Mouse (Mus musculus): ENCODE measurements around the gene Fa2h. TPM values are rescaled to one million over a fixed set of nuclear protein-coding genes. Genes with fewer than 3 reads are reported as not detected.
A peak's percentile ranks its signal among the peaks of the same experiment; 100 is the strongest.

Fa2h gene
- polyA plus RNA-seq, 1 experiment from 2014 or later = 0.05 TPM

GRCm38 (mm10) chr8:111419171-111419570 lies 25.5 kb upstream of the Fa2h start:
- 67% methylated on average over 3 of the region's 3 CpGs for WGBS
- no peaks in the 10 kb centered on the region for H3K9me3 ChIP-seq (ENCODE audit: low read length)
- H3K4me1 ChIP-seq (ENCODE audit: insufficient read depth, low read depth, low read length) = no peaks in the 10 kb centered on the region
- no peak overlapping the region for H3K4me2 ChIP-seq (replicated peaks; ENCODE audit: low read depth, low read length)
- H3K36me3 ChIP-seq (ENCODE audit: insufficient read depth, low read length) = no peaks in the 10 kb centered on the region
- H3K27me3 ChIP-seq (replicated peaks; ENCODE audit: insufficient read depth, low read length) = no peaks in the 10 kb centered on the region
- TF ChIP-seq EP300 (IDR thresholded peaks at IDR 0.05) (no peak), CTCF (IDR thresholded peaks at IDR 0.05) (no peak)
- no peak for DNase-seq (ENCODE audit: low spot score)
- no peak for ATAC-seq
- H3K9ac ChIP-seq (replicated peaks; ENCODE audit: low read depth) = no peak overlapping the region
- H3K4me3 ChIP-seq (ENCODE audit: low read depth, low read length) = no peak overlapping the region
- H3K27ac ChIP-seq (ENCODE audit: low read length) = no peak overlapping the region

GRCm38 (mm10) chr8:111418601-111419000 lies 25.0 kb upstream of the Fa2h start:
- WGBS = 26% methylated on average over 9 of the region's 9 CpGs
- Histone ChIP-seq H3K27ac (ENCODE audit: low read length) (no peak overlapping the region), H3K4me1 (ENCODE audit: insufficient read depth, low read depth, low read length) (no peaks in the 10 kb centered on the region), H3K9me3 (ENCODE audit: low read length) (no peaks in the 10 kb centered on the region), H3K4me2 (replicated peaks; ENCODE audit: low read depth, low read length) (no peak overlapping the region), H3K36me3 (ENCODE audit: insufficient read depth, low read length) (no peaks in the 10 kb centered on the region), H3K27me3 (replicated peaks; ENCODE audit: insufficient read depth, low read length) (no peaks in the 10 kb centered on the region), H3K9ac (replicated peaks; ENCODE audit: low read depth) (no peak overlapping the region), H3K4me3 (ENCODE audit: low read depth, low read length) (no peak overlapping the region)
- ATAC-seq (no peak), DNase-seq (ENCODE audit: low spot score) (peak; percentile 43)
- TF ChIP-seq CTCF (IDR thresholded peaks at IDR 0.05) = peak; percentile 79
- TF ChIP-seq EP300 (IDR thresholded peaks at IDR 0.05) = no peak

- Histone ChIP-seq H3K4me2 (replicated peaks; ENCODE audit: low read depth, low read length) (no peak overlapping the region), H3K27me3 (replicated peaks; ENCODE audit: insufficient read depth, low read length) (no peaks in the 10 kb centered on the region), H3K36me3 (ENCODE audit: insufficient read depth, low read length) (no peaks in the 10 kb centered on the region), H3K27ac (ENCODE audit: low read length) (no peak overlapping the region), H3K9ac (replicated peaks; ENCODE audit: low read depth) (no peak overlapping the region), H3K9me3 (ENCODE audit: low read length) (no peaks in the 10 kb centered on the region), H3K4me1 (ENCODE audit: insufficient read depth, low read depth, low read length) (no peaks in the 10 kb centered on the region), H3K4me3 (ENCODE audit: low read depth, low read length) (no peak overlapping the region)
- no peak for DNase-seq (ENCODE audit: low spot score)
- ATAC-seq = no peak
- 69% methylated on average over 10 of the region's 10 CpGs for WGBS
- TF ChIP-seq CTCF (IDR thresholded peaks at IDR 0.05) (no peak), EP300 (IDR thresholded peaks at IDR 0.05) (no peak)
Observed at GRCm38 (mm10) chr8:111417222-111417621, 23.6 kb upstream of the Fa2h start.

GRCm38 (mm10) chr8:111403391-111403790 lies 9.8 kb upstream of the Fa2h start:
- peak; percentile 6 for DNase-seq (ENCODE audit: low spot score)
- Histone ChIP-seq H3K9ac (replicated peaks; ENCODE audit: low read depth) (no peak overlapping the region), H3K27me3 (replicated peaks; ENCODE audit: insufficient read depth, low read length) (no peaks in the 10 kb centered on the region; the same call in 1 of the 2 replicates), H3K4me3 (ENCODE audit: low read depth, low read length) (no peak overlapping the region), H3K36me3 (ENCODE audit: insufficient read depth, low read length) (no peaks in the 10 kb centered on the region), H3K4me1 (ENCODE audit: insufficient read depth, low read depth, low read length) (no peaks in the 10 kb centered on the region), H3K9me3 (ENCODE audit: low read length) (no peaks in the 10 kb centered on the region), H3K27ac (ENCODE audit: low read length) (no peak overlapping the region), H3K4me2 (replicated peaks; ENCODE audit: low read depth, low read length) (no peak overlapping the region)
- no peak for ATAC-seq
- peak; percentile 61 for TF ChIP-seq CTCF (IDR thresholded peaks at IDR 0.05)
- TF ChIP-seq EP300 (IDR thresholded peaks at IDR 0.05) = no peak
- 23% methylated on average over 4 of the region's 4 CpGs for WGBS

- Histone ChIP-seq H3K27ac (ENCODE audit: low read length) (no peak overlapping the region), H3K4me2 (replicated peaks; ENCODE audit: low read depth, low read length) (no peak overlapping the region)
Observed at GRCm38 (mm10) chr8:111391268-111391667, 2.4 kb downstream of the Fa2h start.

DNA sequence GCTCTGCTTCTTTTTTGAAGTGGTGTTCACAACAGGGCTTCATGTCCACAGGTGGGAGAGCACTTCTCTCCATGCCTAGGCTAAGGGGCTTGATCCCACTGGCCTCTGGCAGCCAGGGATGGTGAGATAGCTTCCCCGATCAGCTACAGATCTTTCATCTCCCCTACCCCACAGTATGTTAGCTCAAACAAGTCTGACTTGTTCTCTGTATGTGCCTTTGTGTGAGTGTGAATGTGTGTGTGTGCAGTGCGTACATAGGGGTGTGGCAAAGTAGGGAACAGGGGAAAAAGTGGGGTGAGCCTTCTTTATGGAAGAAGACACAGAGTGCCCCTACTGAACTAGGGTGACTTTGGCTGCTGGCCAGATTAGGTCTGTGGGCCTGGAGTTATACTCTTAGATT lies 2.8 kb downstream of the Fa2h start:
- DNase-seq (ENCODE audit: low spot score) (no peak), ATAC-seq (no peak)
- H3K4me2 ChIP-seq (replicated peaks; ENCODE audit: low read depth, low read length) = no peak overlapping the region
- no peak for TF ChIP-seq CTCF (IDR thresholded peaks at IDR 0.05)
- TF ChIP-seq EP300 (IDR thresholded peaks at IDR 0.05) = no peak
- no peak overlapping the region for H3K4me3 ChIP-seq (ENCODE audit: low read depth, low read length)
- H3K36me3 ChIP-seq (ENCODE audit: insufficient read depth, low read length) = no peaks in the 10 kb centered on the region
- H3K27ac ChIP-seq (ENCODE audit: low read length) = no peak overlapping the region
- 45% methylated on average over 2 of the region's 2 CpGs for WGBS
- no peaks in the 10 kb centered on the region for H3K9me3 ChIP-seq (ENCODE audit: low read length)
- H3K4me1 ChIP-seq (ENCODE audit: insufficient read depth, low read depth, low read length) = no peaks in the 10 kb centered on the region
- no peak overlapping the region for H3K9ac ChIP-seq (replicated peaks; ENCODE audit: low read depth)
- H3K27me3 ChIP-seq (replicated peaks; ENCODE audit: insufficient read depth, low read length) = peaks cover 7% of the 10 kb centered on the region; the same call in 1 of the 2 replicates

More at GRCm38 (mm10) chr8:111391268-111391667, 2.4 kb downstream of the Fa2h start:
- no peaks in the 10 kb centered on the region for H3K4me1 ChIP-seq (ENCODE audit: insufficient read depth, low read depth, low read length)
- TF ChIP-seq CTCF (IDR thresholded peaks at IDR 0.05) (no peak), EP300 (IDR thresholded peaks at IDR 0.05) (no peak)
- WGBS = 17% methylated on average over 3 of the region's 3 CpGs
- H3K36me3 ChIP-seq (ENCODE audit: insufficient read depth, low read length) = no peaks in the 10 kb centered on the region
- H3K9ac ChIP-seq (replicated peaks; ENCODE audit: low read depth) = no peak overlapping the region
- peaks cover 7% of the 10 kb centered on the region; the same call in 1 of the 2 replicates for H3K27me3 ChIP-seq (replicated peaks; ENCODE audit: insufficient read depth, low read length)
- no peak overlapping the region for H3K4me3 ChIP-seq (ENCODE audit: low read depth, low read length)
- DNase-seq (ENCODE audit: low spot score) = peak; percentile 5
- ATAC-seq = no peak
- no peaks in the 10 kb centered on the region for H3K9me3 ChIP-seq (ENCODE audit: low read length)

- peaks cover 4% of the 10 kb centered on the region; the same call in 1 of the 2 replicates for H3K27me3 ChIP-seq (replicated peaks; ENCODE audit: insufficient read depth, low read length)
Observed at GRCm38 (mm10) chr8:111389581-111389980, 4.0 kb downstream of the Fa2h start.

More at GRCm38 (mm10) chr8:111389581-111389980, 4.0 kb downstream of the Fa2h start:
- Histone ChIP-seq H3K27ac (ENCODE audit: low read length) (no peak overlapping the region), H3K9ac (replicated peaks; ENCODE audit: low read depth) (no peak overlapping the region), H3K4me3 (ENCODE audit: low read depth, low read length) (no peak overlapping the region), H3K36me3 (ENCODE audit: insufficient read depth, low read length) (no peaks in the 10 kb centered on the region), H3K9me3 (ENCODE audit: low read length) (no peaks in the 10 kb centered on the region), H3K4me2 (replicated peaks; ENCODE audit: low read depth, low read length) (no peak overlapping the region), H3K4me1 (ENCODE audit: insufficient read depth, low read depth, low read length) (no peaks in the 10 kb centered on the region)
- 73% methylated on average over 4 of the region's 4 CpGs for WGBS
- DNase-seq (ENCODE audit: low spot score) = no peak
- no peak for ATAC-seq
- TF ChIP-seq CTCF (IDR thresholded peaks at IDR 0.05) (no peak), EP300 (IDR thresholded peaks at IDR 0.05) (no peak)
